Mouse (Mus musculus) cerebellum, adult (tissue): ENCODE results near the gene Cnga3.

Experiments used
- ATAC-seq: cut with Nextera tagmentation; 2 replicates; pipeline ENCODE4 v1.9.2; 2017; ENCODE audit warnings: mild to moderate bottlenecking, moderate library complexity, mixed read lengths; ENCODE audit not compliant: insufficient number of reproducible peaks, low FRiP score, low TSS enrichment

Cnga3 gene

DNA sequence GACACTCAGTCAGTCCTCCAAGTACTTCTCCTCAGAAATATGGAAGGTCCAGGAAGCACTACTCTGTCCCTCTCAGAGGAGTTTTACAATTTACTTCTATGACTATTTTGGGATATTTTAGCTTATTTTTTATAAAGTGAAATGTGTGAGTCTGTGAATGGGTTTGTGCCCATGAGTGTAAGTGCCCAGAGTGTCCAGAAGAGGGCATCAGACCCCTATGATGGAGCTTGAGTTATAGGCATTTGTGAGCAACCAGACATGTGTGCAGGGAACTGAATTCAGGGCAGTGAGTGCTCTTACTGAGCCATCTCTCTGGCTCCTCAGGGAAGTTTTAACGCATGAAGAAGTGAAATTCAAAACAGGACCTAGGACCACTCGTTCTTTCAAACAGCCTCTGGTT lies 44.2 kb downstream of the Cnga3 start:
- ATAC-seq = no peak

DNA sequence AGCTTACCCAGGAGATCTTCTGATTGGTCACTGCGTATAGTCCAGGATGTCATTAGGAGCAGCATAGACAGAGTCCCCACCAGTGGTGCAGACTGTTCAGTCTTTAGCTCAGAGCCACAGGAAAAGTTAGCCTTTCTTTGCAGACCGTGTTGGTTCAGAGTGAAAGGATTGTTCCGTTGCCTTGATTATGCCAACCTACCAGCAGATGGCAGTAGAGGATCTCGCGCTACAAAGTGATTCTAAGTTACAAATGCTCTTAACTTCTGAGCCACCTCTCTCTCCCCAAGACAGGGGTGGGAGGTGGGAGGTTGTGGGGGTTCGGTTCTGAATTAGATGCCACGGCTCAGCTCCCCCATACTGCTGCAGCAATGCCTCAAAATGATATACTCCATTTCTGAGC lies 58.2 kb downstream of the Cnga3 start:
- peak; percentile 72; the same call in 1 of the 2 replicates for ATAC-seq

DNA sequence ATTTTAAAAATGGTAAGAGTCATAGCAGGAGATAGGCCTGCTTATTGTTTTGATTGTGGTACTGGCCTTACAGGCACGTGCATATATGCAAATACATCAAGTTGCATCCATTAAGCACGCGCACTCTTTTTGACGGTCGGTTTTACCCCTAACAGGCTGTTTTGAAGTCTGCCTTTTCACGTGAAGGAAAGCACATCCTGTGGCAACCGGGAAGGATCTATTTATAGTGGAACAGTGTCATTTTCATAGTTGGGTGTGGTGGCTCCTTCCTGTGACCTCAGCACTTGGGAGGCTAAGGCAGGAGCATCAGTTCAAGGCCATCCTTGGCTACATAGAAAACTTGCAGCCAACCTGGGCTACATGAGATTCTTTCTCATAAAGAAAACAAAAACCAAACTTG lies 72.3 kb downstream of the Cnga3 start:
- no peak for ATAC-seq

DNA sequence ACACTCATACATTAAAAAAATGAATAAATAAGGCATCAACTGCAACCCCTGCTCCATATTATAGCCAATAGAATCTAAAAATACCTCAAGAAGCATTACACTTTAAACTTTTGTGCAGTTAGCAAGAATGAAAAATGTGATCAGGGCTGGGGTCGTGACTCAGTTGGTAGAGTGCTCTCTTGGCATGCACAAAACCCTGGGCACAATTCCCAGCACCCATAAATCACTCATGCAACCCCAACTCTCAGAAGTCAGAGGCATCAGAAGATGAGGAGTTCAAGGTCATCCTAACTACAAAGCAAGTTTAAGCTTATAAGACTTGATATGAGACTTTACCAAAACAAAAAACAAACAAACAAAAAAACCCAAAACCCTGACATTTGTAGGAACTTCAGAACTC lies 73.5 kb downstream of the Cnga3 start:
- ATAC-seq = no peak

DNA sequence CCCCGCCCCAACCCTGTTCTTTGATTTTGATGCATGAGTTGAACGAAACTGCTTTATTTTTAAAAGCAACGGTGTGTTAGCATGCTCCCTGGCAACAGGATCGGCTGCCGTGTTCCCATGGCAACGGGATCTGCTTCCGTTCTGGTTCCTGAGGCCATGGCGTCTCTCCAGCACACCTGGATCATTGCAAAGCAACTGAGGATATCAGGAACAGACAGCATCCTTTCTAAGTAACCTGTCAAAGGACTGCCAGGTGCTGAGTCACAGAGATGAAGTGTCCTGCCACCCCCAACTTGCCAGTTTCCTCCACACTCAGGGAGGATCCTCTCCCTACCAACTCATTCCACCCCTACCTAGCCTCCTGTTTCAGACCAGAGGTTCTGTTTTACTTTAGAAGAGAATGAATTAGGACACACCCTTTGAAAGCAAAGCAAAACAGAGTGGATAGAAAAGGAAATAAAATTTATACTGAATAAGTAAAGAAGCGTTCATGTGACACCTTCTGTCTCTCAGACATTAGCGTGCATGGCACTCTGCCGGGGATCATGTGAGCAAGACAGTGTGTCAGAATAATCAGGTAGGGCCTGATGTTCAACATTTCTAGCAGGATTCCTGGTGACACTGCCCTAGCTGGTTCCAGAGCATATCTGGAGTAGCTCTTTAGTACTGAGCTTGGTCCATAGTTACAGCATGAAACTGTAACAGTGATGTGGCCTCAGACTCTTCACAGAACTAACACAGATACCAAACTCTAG lies 74.1 kb downstream of the Cnga3 start:
- no peak for ATAC-seq

DNA sequence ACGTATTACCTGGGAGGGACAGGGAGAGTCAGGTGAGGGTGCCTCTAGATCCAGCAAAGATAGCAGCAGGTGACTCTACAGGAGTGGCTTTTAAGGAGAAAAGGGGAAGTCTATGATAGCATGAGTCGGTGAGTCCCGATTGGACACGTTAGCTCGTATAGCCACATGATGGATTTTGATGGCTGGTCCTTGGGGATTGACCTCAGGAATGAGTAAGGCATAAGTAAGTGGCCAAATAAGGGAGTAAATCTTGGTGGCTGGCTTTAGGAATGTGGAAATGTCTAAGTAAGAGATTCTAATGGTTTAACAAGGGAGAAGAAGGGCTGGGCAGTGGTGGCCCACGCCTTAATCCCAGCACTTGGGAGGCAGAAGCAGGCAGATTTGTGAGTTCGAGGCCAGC lies 74.7 kb downstream of the Cnga3 start:
- no peak for ATAC-seq

DNA sequence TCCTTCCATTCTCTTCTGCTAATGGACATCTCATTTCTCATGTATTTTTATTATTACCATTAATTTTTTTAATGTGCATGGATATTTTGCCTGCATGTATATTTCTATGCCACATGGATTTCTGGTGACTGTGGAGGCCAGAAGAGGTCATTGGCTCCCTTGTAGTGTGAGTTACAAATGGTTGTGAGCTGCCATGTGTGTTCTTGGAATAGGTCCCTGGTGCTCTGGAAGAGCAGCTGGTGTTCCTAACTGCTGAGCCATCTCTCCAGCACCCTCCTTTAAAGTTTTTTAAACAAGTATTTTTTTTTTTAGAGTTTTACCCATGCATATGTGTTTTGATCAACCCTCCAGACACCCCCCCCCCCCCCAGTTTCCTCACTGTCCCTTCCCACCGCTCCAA lies 82.2 kb downstream of the Cnga3 start:
- no peak for ATAC-seq

DNA sequence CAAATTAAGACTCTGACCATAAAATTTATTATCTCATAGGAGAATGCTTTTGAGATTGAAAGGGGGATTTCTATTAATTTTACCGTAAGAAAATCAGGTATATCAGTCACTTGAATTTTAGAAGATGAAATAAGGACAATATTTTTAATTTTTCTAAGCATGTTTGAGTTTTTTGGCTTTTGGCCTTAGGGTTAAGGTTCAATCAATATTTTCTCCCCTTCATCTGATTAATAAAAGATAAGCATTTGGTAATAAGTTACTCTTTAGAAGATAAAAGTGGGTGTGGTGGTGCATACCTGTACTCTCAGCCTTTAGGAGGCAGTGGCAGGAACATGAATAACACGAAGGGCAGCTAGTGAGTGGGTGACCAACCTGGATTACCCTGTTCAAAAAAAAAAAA lies 84.7 kb downstream of the Cnga3 start:
- ATAC-seq = no peak

DNA sequence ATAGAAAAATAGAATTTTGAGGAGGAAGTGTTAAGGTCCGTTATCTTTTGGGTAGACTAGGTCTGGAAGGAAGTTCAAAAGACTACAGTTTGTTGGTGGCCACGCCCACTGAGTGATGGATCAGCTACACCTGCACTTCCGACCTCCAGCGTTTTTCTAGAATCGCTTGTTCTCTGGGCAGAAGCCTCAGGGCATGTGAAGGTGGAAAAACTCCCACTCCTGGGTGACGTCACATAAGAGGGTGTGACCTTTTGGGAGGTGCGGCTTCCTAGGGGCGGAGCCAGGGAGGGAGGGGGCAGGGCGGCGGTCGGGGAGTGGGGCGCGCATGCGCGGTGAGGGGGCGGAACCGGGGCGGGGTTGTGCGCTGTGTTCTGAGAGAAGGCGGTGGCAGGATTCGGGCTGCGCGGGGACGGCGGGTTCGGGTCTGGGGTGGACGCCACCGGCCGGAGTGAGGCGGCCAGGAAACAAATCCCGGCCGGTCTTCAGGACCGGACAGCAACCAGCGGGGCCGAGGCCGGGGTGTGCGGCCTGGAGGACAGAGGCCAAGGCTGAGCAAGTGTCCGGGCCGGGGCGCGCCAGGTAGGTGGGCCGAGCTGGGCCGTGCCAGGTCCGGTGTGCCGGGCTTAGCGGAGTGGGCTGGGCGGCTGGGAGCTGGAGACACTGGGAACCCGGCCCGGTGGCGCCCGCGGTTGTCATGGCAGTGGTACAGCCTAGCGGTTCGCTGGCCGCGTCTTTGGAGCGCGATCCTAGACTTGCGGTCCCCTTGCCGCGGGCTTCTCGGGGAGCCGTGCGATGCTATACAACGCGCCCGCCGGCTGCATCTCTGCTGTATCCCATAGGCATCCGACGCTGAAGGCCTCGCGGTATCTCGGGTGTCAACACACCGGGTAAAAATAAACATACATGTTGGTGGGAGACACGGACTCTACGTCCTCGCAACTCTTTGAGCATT lies 85.6 kb downstream of the Cnga3 start, which contains the start of gene Inpp4a:
Inpp4a (plus strand) TSS at position 326 of the 952 bp plus-strand sequence.
- ATAC-seq = peak; percentile 85

DNA sequence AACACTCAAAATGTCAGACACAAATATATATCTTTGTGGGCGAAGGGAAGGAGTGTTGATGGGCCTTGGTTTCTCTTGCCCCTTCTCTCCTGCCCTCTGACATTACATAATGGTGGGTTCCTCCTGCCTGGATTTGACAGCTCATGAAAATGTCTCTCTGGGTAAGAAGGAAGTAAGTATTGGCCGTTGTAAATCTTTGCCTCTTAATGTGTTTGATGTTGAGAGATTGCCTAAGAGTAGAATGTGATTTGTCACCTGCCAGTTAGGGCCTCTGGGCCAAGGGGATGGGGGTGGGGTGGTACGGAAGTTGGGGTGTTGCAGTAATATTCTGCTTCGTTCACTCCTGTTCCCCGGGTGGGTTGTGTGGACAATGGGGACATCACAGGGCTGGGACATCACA lies 86.4 kb downstream of the Cnga3 start:
- no peak for ATAC-seq

DNA sequence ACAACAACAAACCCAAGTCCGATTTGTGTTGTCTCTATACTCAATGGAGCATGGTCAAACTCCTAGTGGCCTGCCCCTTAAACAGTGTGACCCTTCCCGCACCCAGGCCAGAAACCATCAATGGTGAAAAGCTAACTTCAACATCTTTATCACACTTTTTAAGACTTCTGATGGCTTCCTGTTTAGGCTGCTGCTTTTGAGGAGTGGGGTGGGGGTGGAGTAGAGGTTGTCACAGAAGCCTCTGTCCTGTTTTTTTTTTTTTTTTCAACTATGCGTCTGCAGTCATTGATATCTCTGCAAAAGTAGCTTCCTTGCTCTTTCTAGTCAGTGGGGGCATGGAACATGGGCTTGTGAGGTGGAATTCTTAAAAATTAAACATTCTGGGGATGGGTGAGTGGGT lies 88.6 kb downstream of the Cnga3 start:
- ATAC-seq = no peak

DNA sequence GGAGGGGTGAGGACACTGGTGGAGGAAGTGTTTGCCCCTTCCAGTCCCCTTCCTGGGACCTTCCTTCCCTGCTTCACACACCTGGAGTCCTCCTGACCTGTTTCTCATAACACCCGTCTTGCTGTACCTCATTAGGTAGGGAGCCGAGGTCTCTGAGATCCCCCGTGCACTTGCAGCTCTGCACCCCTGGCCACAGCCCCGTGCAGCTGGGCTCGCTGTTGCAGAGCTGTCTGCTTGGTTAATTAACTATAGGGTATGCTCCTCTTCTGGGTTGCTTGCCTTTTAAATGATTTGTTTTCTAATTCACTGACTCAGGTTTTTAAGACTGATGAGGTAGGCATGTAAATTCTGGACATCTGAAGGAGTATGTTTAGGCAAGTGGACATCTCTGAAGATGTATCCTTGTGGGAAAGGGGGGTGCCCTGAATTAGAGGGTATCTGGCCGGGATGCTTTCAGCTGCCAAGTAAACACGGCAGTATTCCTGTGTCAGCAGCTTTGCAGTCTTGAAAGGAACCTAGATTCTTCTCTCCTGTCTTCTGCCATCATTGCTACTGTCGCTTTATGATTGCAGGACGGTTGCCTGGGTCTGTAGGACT lies 91.6 kb downstream of the Cnga3 start:
- no peak for ATAC-seq

DNA sequence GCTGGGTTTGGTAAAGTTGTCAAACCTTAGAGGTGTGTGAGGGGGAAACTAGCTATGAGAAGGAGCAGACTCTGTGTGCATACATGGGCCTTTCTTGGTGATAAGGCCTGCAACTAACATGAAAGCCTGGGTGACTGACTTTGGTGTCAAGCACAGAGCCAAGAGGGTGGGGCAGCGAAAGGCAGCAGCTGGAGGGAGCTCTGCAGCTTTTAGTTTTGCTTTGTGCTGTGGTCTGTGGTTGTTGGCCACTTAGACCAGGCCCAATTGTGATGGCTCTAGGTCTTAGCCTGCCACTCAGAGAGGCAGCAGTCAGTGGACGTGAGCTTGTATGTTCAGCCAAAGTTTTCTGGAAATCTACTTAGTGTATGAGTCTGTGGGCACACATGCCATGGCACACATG lies 93.4 kb downstream of the Cnga3 start:
- ATAC-seq = no peak

DNA sequence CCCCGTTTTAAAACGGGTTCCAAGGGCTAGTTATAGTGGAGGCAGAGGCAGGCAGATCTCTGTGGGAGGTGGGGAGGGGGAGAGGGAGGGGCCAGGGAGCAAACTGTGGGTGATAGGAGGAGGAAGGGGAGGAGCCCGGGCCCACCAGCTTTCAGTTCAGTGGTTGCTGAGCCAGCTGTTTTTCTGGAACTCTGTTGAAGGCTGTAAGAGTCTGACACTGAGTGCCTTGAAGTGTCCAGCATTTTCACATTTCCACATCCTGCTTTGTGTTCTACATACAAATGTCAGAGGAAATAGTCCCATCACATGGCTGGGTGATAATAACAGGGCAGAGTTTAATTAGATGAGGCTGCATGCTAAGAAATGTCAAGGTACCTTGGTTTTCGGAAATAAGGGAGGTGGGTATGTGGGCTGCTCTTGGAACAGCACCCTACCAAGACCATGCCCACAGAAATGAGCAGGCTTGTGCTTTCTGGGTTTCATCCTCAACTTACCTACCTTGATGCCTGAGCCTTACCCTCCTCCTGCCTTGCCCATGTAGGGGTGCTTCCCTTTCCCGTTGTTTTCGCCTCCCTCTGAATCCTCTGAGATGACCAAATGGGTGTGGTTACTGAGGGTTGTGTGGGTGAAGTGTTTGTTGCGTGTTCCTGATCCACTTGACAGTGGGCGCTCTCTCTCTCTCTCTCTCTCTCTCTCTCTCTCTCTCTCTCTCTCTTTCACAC lies 93.9 kb downstream of the Cnga3 start:
- no peak for ATAC-seq

DNA sequence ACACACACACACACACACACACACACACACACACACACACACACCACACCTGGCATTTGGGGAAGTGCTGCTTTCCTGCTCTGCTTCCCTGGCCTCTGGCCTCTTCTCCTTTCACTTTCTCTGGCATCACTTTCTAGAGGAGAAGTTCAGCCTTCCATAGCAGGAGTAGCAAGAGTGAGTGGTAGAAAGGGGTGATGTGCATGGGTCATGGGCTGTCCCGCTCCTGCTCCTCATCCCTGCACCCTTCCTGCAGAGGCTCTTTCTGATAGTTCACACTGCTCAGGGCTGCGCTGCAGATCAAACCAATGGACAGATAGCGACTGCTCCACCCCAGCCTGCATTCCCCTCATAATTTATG lies 94.5 kb downstream of the Cnga3 start:
- no peak for ATAC-seq

DNA sequence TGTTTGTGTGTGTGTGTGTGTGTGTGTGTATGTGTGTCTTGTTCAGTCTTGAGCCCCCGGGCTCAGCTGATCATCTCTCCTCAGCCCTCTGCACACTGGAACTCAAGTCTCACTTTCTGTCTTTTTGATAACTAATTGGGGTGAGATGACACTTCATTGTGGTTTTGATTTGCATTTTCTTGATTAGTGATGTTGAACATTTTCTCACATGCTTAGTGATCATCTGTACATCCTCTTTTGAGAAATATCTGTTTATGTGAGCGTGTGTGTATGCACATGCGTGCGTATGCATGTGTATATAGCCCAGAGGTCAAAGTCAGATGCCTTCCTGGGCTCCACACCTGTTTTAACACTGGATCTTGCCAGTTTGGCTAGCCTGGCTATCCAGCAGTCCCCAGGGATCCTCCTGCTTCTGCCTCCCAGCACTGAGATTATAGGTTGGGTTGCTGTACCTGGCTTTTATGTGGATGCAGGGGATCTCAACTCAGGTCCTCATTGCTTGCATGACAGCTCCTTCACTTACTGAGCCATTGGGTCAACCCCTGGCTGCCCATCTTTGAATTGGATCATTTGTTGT lies 95.8 kb downstream of the Cnga3 start:
- ATAC-seq = no peak
